Mouse (Mus musculus) ovary, adult 18-20 months (tissue): ENCODE measurements around the gene Rrp8.

Experiments
- DNase-seq: peaks from one replicate; pipeline ENCODE4 v3.0.0; 2022; ENCODE audit warnings: low spot score, mixed read lengths

The Rrp8 gene

GRCm38 (mm10) chr7:105703184-105703583, 34.0 kb downstream of the Rrp8 start:
- DNase-seq = no peak

- no peak for DNase-seq
These were observed 46.3 kb downstream of the Rrp8 start for GRCm38 (mm10) chr7:105690875-105691274.

GRCm38 (mm10) chr7:105685541-105686197, 51.5 kb downstream of the Rrp8 start:
- no peak for DNase-seq
